Mouse (Mus musculus) myocyte (in vitro differentiated cells): Measurements from ENCODE around the gene Tmem143.
"Not testable (repeated sequence)": the region's sequence is repeated elsewhere in the genome, so short reads cannot be mapped to it uniquely, and the experiment has no call there.

Experiments used
- E2F4 ChIP-seq: IDR thresholded peaks from one replicate; pipeline ENCODE4 v1.6.1; 2011; ENCODE audit warnings: mild to moderate bottlenecking, control low read depth, moderate library complexity; ENCODE audit not compliant: insufficient read depth
- MAX ChIP-seq: IDR thresholded peaks from one replicate; pipeline ENCODE4 v1.6.1; 2011; ENCODE audit warnings: low read depth, mild to moderate bottlenecking, control low read depth
- MYOD1 ChIP-seq, 3 experiments: IDR thresholded peaks; one replicate each; pipeline ENCODE4 v1.6.1; 2011; ENCODE audit warnings: control low read depth in 2 of 3, low read depth in 2 of 3, mild to moderate bottlenecking in 2 of 3, moderate library complexity in 1 of 3; ENCODE audit not compliant: insufficient read length in 2 of 3, control insufficient read depth in 1 of 3
- POLR2A ChIP-seq: IDR thresholded peaks from one replicate; pipeline ENCODE4 v1.6.1; 2011; ENCODE audit warnings: low read depth, mild to moderate bottlenecking, control low read depth, moderate library complexity; ENCODE audit not compliant: insufficient read length
- USF1 ChIP-seq: IDR thresholded peaks from one replicate; pipeline ENCODE4 v1.6.1; 2011; ENCODE audit warnings: low read depth, mild to moderate bottlenecking, control low read depth, moderate library complexity

DNA sequence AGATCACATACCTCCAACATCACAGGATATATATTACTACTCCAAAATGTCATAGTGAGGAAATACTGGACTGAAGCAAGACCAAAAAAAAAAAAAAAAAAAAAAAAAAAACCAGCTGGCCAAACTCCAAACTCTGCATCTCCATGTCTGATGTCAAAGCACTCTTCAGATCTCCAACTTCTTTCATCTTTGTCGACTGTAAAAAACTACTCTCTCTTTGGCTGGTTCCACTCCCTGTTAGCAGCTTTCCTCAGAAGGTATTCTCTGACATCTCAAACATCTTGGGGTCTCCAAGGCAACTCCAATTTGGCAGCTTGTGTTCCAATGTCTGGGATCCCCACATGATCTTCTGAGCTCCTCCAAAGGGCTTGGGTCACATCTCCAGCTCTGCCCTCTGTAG, 18.5 kb upstream of the Tmem143 start, which contains the start of gene Grin2d:
- TF ChIP-seq POLR2A; MYOD1 (IDR thresholded peaks at IDR 0.05; ENCODE audit: control insufficient read depth in 1 of 3, insufficient read length in 2 of 3, low read depth in 2 of 3); E2F4; MAX; USF1: not testable (repeated sequence)
